Mouse (Mus musculus): ENCODE results near the gene Ccdc163.

GRCm38 (mm10) chr4:116693785-116694184 lies 14.5 kb upstream of the Ccdc163 start:
- TF ChIP-seq EP300 (IDR thresholded peaks at IDR 0.05; ENCODE audit: low read depth) (no peak), CTCF (IDR thresholded peaks at IDR 0.05; ENCODE audit: low read depth) (no peak)
